Mouse (Mus musculus) G1E (cell line): ENCODE data around the gene Hcfc2.

Experiments
- CTCF ChIP-seq: IDR thresholded peaks from 2 replicates; pipeline ENCODE4 v1.5.1; 2012; ENCODE audit warnings: low read depth, low read length, inconsistent platforms, mixed read lengths
- GATA1 ChIP-seq: IDR thresholded peaks from 2 replicates; pipeline ENCODE4 v1.6.1; 2012; ENCODE audit warnings: borderline replicate concordance, low read length, inconsistent platforms, mixed read lengths

DNA sequence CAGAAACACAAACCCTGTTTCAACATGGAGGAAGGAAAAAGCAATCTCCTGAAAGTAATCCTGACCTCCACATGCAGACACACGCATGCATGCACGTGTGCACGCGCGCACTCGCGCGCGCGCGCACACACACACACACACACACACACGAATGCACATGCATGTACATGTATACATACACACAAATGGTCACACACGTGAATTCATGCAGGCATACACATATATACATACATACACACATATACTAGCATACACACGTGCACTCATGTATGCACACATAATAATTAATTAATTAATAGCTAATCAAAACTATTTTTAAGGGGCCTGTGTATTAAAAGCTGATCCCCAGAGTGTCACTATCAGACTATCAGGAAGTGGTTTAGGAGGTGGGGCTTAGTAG is 83.9 kb downstream of the Hcfc2 start:
- no peak for TF ChIP-seq CTCF
- TF ChIP-seq GATA1 = no peak
